Mouse (Mus musculus) gastrocnemius, adult 2 months (tissue): ENCODE data around the gene Vmn1r86. TPM values are rescaled to one million over a fixed set of nuclear protein-coding genes. Genes with fewer than 3 reads are reported as not detected.
"Not testable (repeated sequence)": the region's sequence is repeated elsewhere in the genome, so short reads cannot be mapped to it uniquely, and the experiment has no call there.

Experiments
- DNase-seq: peaks from one replicate; pipeline ENCODE4 v3.0.0; 2022
- H3K27ac ChIP-seq: fragments of 200-600 bp; 2 replicates; pipeline ENCODE4 v1.8.1; 2022; ENCODE audit warnings: mild to moderate bottlenecking
- H3K4me3 ChIP-seq: fragments of 200-600 bp; 2 replicates; pipeline ENCODE4 v1.8.1; 2022; ENCODE audit warnings: mild to moderate bottlenecking, moderate library complexity
- CTCF ChIP-seq: fragments of 200-600 bp; IDR thresholded peaks from 2 replicates; pipeline ENCODE4 v1.8.1; 2022; ENCODE audit warnings: antibody characterized with exemption, mild to moderate bottlenecking, moderate library complexity
- intact Hi-C: fragments of 180-260 bp; cut with DNase I; formaldehyde crosslinking; loops from one replicate; pipeline ENCODE4 v1.15.1; 2025
- long read RNA-seq, 2 experiments: library from polyadenylated mRNA; stranded (forward); transcript quantifications; one replicate each; pipeline ENCODE4 v2.0.0; 2021
- total RNA-seq, 2 experiments: library from RNA; stranded (reverse); gene quantifications; 2 replicates each; pipeline ENCODE4 v1.2.3; 2021

Gene Vmn1r86
- not detected for total RNA-seq
- long read RNA-seq, experiment 1, result 0 reads
- long read RNA-seq, experiment 2, result 0 reads

GRCm38 (mm10) chr7:13119817-13120216 lies at the start of gene Vmn1r86:
Gene Vmn1r86, minus strand, starts transcription at chr7:13119917.
- no peak for TF ChIP-seq CTCF
- no peak for DNase-seq
- no peak within 1 kb of the TSS for H3K4me3 ChIP-seq
- no peak within 1 kb of the TSS for H3K27ac ChIP-seq
- intact Hi-C loops, result no loop called here

GRCm38 (mm10) chr7:13159268-13159667 lies 39.6 kb upstream of the Vmn1r86 start, which contains the start of gene Vmn1r88:
Gene Vmn1r88, plus strand, starts transcription at chr7:13159568.
- H3K4me3 ChIP-seq, result no peak within 1 kb of the TSS
- no peak for TF ChIP-seq CTCF
- intact Hi-C loops, result no loop called here
- DNase-seq, result no peak
- H3K27ac ChIP-seq, result no peak within 1 kb of the TSS

- Histone ChIP-seq H3K27ac (no peak within 1 kb of the TSS), H3K4me3 (no peak within 1 kb of the TSS)
- TF ChIP-seq CTCF, result no peak
- intact Hi-C loops, result no loop called here
- no peak for DNase-seq
These were observed 20.3 kb upstream of the Vmn1r86 start, which contains the start of gene Vmn1r87 for GRCm38 (mm10) chr7:13140057-13140456. Gene Vmn1r87, minus strand, starts transcription at chr7:13140157.

- no peak for TF ChIP-seq CTCF
- no peak for DNase-seq
- intact Hi-C loops, result no loop called here
- no peak overlapping the region for H3K4me3 ChIP-seq
- H3K27ac ChIP-seq, result no peak overlapping the region
These were observed 17.6 kb upstream of the Vmn1r86 start for GRCm38 (mm10) chr7:13137340-13137739.

GRCm38 (mm10) chr7:13131856-13132255 lies 12.1 kb upstream of the Vmn1r86 start:
- no peak overlapping the region for H3K4me3 ChIP-seq
- intact Hi-C loops, result no loop called here
- TF ChIP-seq CTCF, result no peak
- DNase-seq, result no peak
- H3K27ac ChIP-seq, result no peak overlapping the region

- DNase-seq, H3K27ac ChIP-seq, intact Hi-C loops, H3K4me3 ChIP-seq: not testable (repeated sequence)
These were observed 3.9 kb upstream of the Vmn1r86 start for GRCm38 (mm10) chr7:13123554-13124153.

GRCm38 (mm10) chr7:13095073-13095472 lies 24.6 kb downstream of the Vmn1r86 start, which contains the start of gene Vmn1r85:
Gene Vmn1r85, minus strand, starts transcription at chr7:13095173.
- H3K4me3 ChIP-seq, result no peak within 1 kb of the TSS
- no peak for TF ChIP-seq CTCF
- no peak for DNase-seq
- intact Hi-C loops, result no loop called here
- no peak within 1 kb of the TSS for H3K27ac ChIP-seq

- TF ChIP-seq CTCF, result no peak; the same call in 1 of the 2 replicates
- intact Hi-C loops, result no loop called here
- no peak for DNase-seq
- Histone ChIP-seq H3K4me3 (no peak overlapping the region), H3K27ac (no peak overlapping the region)
These were observed 47.4 kb downstream of the Vmn1r86 start for GRCm38 (mm10) chr7:13072293-13072692.

GRCm38 (mm10) chr7:13063399-13063798 lies 56.3 kb downstream of the Vmn1r86 start:
- intact Hi-C loops, H3K4me3 ChIP-seq, H3K27ac ChIP-seq, DNase-seq: not testable (repeated sequence)
- TF ChIP-seq CTCF, result peak; percentile 52

GRCm38 (mm10) chr7:13059536-13059935 lies 60.2 kb downstream of the Vmn1r86 start:
- Histone ChIP-seq H3K4me3 (no peak overlapping the region), H3K27ac (no peak overlapping the region)
- no peak for TF ChIP-seq CTCF
- intact Hi-C loops, result loop anchor here (10.0 kb wide), 1 partner anchor 575 kb away; no protein-coding TSS in a partner anchor
- no peak for DNase-seq

- Histone ChIP-seq H3K27ac (no peak overlapping the region), H3K4me3 (no peak overlapping the region)
- TF ChIP-seq CTCF, result no peak; the same call in 1 of the 2 replicates
- no peak for DNase-seq
- intact Hi-C loops, result loop anchor here (10.0 kb wide), 1 partner anchor 572 kb away; no protein-coding TSS in a partner anchor
These were observed 62.6 kb downstream of the Vmn1r86 start for GRCm38 (mm10) chr7:13056913-13057700.

- TF ChIP-seq CTCF, result no peak
- intact Hi-C loops, result loop anchor here (5.0 to 10.0 kb wide), 3 partner anchors 157 to 570 kb away; partner anchors contain the start of genes Lig1, Zscan22 and Zswim9
- peak within 1 kb of the TSS; percentile 91 for H3K4me3 ChIP-seq
- H3K27ac ChIP-seq, result peak within 1 kb of the TSS; percentile 94
- DNase-seq, result peak; percentile 94
These were observed 65.3 kb downstream of the Vmn1r86 start, which contains the start of gene Mzf1 for GRCm38 (mm10) chr7:13054287-13055010. Gene Mzf1, minus strand, starts transcription at chr7:13054764.

GRCm38 (mm10) chr7:13053961-13054286 lies 65.8 kb downstream of the Vmn1r86 start:
- Histone ChIP-seq H3K27ac (peak overlapping the region; percentile 94), H3K4me3 (peak overlapping the region; percentile 91)
- no peak for TF ChIP-seq CTCF
- intact Hi-C loops, result loop anchor here (5.0 to 10.0 kb wide), 3 partner anchors 157 to 569 kb away; partner anchors contain the start of genes Lig1, Zscan22 and Zswim9
- no peak for DNase-seq
